Mouse (Mus musculus) lung, adult 2 months (tissue): ENCODE data around the gene Fam114a2.

ENCODE experiments used
- CTCF ChIP-seq: fragments of 200-500 bp; IDR thresholded peaks from 2 replicates; pipeline ENCODE4 v1.5.1; 2011; ENCODE audit warnings: mild to moderate bottlenecking, low read length, control low read depth; ENCODE audit not compliant: insufficient read depth
- POLR2A ChIP-seq: fragments of 200-500 bp; IDR thresholded peaks from 2 replicates; pipeline ENCODE4 v1.6.1; 2011; ENCODE audit warnings: low read depth, mild to moderate bottlenecking, control low read depth, low read length, borderline replicate concordance; ENCODE audit errors: extremely low read depth

DNA sequence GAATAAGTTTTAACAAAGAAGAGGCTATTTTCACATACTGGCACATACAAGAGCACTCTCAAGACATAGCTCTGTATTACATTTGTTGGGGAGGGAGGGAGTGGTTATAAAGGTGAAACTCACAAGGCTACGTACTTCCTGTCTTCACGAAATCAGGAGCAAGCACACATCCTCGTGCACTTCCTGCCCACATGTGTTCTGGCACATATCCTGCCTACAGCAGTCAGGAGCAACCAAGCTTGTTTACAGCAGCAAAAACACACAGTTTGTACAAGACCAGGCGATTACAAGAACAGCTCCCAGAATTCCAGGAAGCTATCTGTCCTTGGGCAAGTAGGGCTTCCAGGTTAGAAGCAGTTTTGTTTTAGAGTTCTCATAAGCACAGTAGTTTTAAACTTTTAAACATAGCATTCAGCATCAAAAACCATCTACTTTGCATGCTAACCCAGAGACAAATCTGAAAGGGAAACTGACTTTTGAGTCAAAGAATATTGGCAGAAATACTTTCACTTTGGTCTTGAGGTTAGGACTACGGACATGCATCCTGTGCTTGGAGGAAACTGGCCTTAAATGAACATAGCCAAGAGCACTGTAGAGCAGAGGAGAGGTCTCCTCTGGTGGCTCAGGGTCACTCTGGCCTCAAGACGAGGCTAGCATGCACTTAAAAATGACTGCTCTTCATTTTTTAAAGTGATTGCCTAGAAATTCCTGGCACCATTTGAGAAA lies 73.0 kb downstream of the Fam114a2 start:
- TF ChIP-seq CTCF (no peak), POLR2A (peak; percentile 26; the same call in 1 of the 2 replicates)
